Mouse (Mus musculus) brown adipose tissue, adult 24 weeks (tissue): ENCODE results near the gene Apol7a. TPM values are rescaled to one million over a fixed set of nuclear protein-coding genes. Genes with fewer than 3 reads are reported as not detected.

Experiments used
- H3K27ac ChIP-seq: fragments of 200-500 bp; replicated peaks from 2 replicates; pipeline ENCODE4 v1.5.1; 2012; ENCODE audit warnings: low read depth, mild to moderate bottlenecking, low read length
- H3K4me1 ChIP-seq: fragments of 200-500 bp; 2 replicates; pipeline ENCODE4 v1.6.1; 2012; ENCODE audit warnings: low read length, mixed read lengths; ENCODE audit not compliant: control insufficient read depth, insufficient read depth, insufficient read length
- H3K4me3 ChIP-seq: fragments of 200-500 bp; 2 replicates; pipeline ENCODE4 v1.5.1; 2012; ENCODE audit warnings: low read depth, mild to moderate bottlenecking, low read length, moderate library complexity; ENCODE audit not compliant: insufficient read depth
- polyA plus RNA-seq: library from polyadenylated mRNA; stranded (reverse); fragments of >200 nt; gene quantifications from 2 replicates; pipeline ENCODE4 v1.2.4, GENCODE M21; 2012; ENCODE audit not compliant: missing spikeins, insufficient read depth, insufficient read length

Apol7a gene
- polyA plus RNA-seq, 1 experiment = not detected

DNA sequence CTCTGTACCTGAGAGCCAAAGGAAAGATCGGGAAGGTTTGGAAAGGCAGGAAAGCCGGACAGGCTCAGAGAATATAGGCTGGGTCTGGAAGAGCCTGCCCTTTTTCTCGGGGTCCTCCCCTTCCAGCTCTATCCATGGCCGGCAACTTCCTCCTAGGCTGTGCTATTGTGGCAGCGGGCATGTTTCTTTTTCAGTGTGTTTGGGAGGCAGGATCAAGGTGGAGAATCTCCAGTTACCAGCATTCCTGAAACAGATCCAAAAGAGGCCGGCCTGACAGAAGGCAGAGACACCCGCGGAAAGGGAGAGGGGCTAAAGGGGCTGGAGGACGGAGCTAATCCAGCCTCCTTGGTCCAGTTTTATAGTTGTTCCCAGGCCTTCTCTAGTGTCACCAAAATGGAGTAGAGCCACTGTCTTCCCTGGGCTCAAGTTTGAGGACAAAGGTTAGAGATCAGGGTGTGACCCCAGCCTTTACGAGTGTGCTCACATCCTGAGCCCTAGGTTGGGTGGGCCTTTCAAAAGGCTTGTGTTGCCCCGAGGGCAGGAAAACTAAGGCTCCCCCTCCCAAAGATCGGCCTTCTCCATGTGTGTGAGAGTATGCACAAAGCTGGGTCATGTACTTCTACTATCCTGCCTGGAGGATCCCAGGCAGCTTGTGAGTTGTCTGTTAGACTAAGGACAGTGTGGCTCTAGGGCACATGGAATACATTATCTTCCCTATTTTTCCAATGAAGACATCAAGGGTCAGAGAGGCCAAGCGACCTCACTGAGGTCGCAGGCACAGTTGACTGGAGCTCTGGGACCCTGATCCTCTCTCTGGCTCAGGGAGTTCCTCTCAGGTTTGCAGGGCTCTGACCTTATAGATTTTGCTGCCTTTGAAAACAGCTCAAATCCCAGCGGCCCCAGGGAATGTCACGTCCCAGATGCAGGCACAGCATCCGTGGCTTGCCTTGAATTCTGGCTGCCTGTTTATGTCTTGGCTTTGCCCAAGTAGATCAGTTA lies 54.5 kb downstream of the Apol7a start:
- peak overlapping the region; percentile 42 for H3K4me3 ChIP-seq
- peak overlapping the region; percentile 85 for H3K27ac ChIP-seq
- peaks cover 5% of the 10 kb centered on the region for H3K4me1 ChIP-seq

DNA sequence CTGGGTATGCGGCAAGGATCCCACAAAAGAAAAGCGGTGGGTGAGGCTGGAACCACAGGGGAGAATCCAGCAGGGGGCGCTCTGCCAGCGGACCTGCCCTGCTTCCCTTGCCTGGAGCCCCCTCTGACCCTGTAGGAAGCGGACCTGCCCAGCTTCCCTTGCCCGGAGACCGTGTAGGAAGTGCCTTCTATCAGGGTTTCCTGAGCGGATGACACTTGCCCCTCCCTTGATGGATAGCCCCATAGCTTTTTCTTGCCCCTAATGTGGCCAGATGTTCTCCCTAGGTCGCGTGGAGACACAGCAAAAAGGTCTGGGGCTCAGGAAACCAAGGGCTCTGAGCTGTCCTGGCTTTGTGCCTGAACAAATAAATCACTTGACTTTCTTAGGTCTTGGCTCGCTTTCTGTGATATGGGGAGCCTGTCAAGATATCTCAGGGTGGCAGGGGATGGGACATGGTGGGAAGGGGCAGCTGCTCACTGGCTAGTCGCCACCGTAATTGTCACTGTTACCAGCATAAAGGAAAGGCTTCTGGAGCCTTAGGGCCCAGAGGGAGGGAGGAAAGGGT lies 55.3 kb downstream of the Apol7a start:
- Histone ChIP-seq H3K27ac (peak overlapping the region; percentile 85), H3K4me3 (peak overlapping the region; percentile 42), H3K4me1 (peaks cover 5% of the 10 kb centered on the region)

DNA sequence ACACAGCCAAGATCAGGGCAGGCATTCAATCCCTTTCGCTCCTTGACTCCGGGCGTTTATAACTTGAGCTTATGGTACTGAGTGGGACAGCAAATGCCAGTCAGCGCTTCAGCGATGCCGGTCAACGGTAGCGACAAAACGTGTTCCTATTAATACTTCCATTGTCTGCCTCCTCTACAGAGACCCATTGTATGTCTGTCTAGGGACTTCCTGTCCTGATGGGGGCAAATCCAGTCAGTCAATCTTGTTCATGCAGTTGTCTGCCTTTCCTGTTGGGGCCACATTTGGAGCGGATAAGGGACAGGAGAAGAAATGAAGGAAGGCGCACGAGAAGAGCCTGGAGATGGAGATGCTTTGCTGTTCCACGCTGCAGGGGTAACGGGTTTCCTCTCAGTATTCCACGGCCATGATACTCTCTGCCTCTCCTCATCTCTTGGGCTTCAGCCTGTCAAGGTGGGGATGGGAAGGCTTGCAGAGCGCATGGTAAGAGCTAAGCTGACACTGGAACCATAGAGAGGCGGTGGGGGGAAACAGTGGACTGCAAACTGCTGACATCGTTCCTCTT lies 55.9 kb downstream of the Apol7a start:
- Histone ChIP-seq H3K27ac (peak overlapping the region; percentile 47), H3K4me3 (peak overlapping the region; percentile 42), H3K4me1 (peaks cover 5% of the 10 kb centered on the region)

DNA sequence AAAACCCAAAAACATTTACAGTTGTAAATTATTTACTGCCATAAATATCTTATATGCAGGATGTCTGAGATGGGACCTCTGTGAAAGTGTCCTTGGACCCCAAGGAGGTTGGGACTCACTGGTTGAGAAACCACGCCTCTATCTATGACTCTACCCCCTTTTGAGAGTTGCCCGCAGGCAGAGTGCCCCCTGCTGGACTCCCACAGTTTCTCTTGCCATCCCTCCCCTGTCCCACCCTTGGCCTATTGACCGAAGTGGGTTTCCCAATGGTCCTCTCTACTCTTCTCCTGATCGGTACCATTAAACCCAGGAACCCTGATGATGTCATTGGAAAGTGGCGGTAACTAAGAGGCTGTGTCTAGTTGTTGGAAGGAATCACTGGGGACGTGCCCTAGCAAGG lies 56.9 kb downstream of the Apol7a start:
- H3K27ac ChIP-seq = no peak overlapping the region
- no peak overlapping the region for H3K4me3 ChIP-seq
- peaks cover 5% of the 10 kb centered on the region for H3K4me1 ChIP-seq

DNA sequence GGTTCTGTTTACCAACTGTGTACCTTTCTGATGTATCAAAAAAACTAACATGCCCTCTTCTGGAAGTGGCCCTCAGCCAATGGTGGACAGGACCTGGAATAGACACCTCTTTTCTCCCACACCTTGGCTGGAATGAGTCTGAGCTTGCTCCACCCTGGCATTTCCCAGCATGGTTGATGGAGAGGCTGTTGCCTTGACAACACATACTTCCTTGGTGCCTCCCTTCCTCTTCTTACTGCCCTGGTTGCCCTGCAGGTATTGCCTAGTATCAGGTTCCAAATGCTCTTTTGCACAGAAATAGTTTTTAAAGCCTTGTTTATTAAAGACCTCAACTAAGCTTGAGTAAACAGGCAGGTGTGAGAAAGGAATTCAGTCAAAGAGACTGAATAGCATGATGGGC lies 58.3 kb downstream of the Apol7a start:
- peaks cover 11% of the 10 kb centered on the region for H3K4me1 ChIP-seq
- no peak overlapping the region for H3K4me3 ChIP-seq
- H3K27ac ChIP-seq = no peak overlapping the region

DNA sequence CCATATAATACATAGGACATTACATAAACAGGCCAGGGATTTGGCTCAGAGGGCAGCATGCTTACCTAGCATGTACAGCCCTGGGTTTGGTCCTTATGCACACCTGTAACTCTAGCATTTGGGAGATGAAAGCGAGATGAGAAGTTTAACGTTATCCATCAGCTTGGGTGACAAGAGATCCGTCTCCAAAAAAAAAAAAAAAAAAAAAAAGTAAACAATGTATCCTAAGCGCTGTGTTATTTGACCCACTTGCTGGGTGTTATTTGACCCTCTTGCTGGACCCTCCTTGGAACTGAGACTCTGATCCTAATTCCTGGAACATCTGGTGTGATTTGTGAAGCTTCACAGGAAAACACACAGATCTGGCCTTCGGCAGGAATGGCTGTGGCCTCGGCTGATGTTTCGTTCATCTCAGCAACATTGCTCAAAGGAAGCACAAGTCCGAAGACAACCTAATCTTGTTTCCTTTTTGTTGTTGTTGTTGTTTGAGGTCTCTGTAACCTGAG lies 59.9 kb downstream of the Apol7a start:
- H3K4me3 ChIP-seq = no peak overlapping the region
- no peak overlapping the region for H3K27ac ChIP-seq
- H3K4me1 ChIP-seq = peaks cover 7% of the 10 kb centered on the region; the same call in 1 of the 2 replicates

DNA sequence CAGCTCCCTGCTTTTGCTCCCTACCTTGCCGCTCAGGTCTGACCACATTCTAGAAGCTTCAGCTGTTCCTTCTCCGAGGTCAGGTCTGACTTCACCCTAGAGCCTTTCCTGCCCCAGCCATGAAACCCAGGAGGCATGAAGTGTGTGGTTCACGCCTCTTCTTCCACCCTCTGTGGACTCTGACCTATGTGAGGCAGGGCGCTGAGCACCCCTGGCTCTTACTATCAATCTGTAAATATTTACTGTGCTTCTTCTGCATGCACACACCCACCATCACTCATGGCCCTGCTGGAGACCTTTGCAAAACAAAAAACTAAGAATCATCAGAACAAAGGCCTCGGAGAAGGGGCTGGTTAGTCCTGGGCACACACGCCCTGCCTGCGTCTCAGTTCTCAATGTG lies 60.5 kb downstream of the Apol7a start:
- H3K27ac ChIP-seq = no peak overlapping the region
- H3K4me3 ChIP-seq = no peak overlapping the region
- peaks cover 7% of the 10 kb centered on the region; the same call in 1 of the 2 replicates for H3K4me1 ChIP-seq

Other genes with a start within 250 kb of the Apol7a start
- 23.6 and 30.5 TPM in 2 replicates for gene Rbfox2, start 92.1 kb downstream of the Apol7a start, polyA plus RNA-seq
- gene Apol9a, start 12.0 kb upstream of the Apol7a start, polyA plus RNA-seq = not detected in 2 replicates
- not detected in 2 replicates for gene Apol7b, start 48.4 kb upstream of the Apol7a start, polyA plus RNA-seq
- not detected in 2 replicates for gene Apol10a, start 77.9 kb upstream of the Apol7a start, polyA plus RNA-seq
- gene Apol11a, start 109.2 kb upstream of the Apol7a start, polyA plus RNA-seq = not detected in 2 replicates
- not detected in 2 replicates for gene Apol7c, start 134.2 kb upstream of the Apol7a start, polyA plus RNA-seq
- not detected in 2 replicates for gene 1700025B11Rik, start 162.8 kb upstream of the Apol7a start, polyA plus RNA-seq
- gene Apol10b, start 197.0 kb upstream of the Apol7a start, polyA plus RNA-seq = 1.9 and 4.3 TPM in 2 replicates
- gene Gm36245, start 200.1 kb upstream of the Apol7a start, polyA plus RNA-seq = not detected in 2 replicates
- not detected in 2 replicates for gene Apol11b, start 244.2 kb upstream of the Apol7a start, polyA plus RNA-seq